Mouse (Mus musculus): Measurements from ENCODE around the gene Jade2. TPM values are rescaled to one million over a fixed set of nuclear protein-coding genes. Genes with fewer than 3 reads are reported as not detected.
A peak's percentile ranks its signal among the peaks of the same experiment; 100 is the strongest.

The Jade2 gene
- total and polyA plus RNA-seq, 3 experiments = 25.6 to 60.1 (median 58.2) TPM

- TF ChIP-seq MXI1 (IDR thresholded peaks at IDR 0.05; ENCODE audit: low read depth, low read length) (peak; percentile 56), JUND (conservative IDR thresholded peaks at IDR 0.05; ENCODE audit: low read depth, low read length) (peak; percentile 68), MEF2A (IDR thresholded peaks at IDR 0.05; ENCODE audit: borderline replicate concordance, low read depth, low read length) (peak; percentile 100), ZKSCAN1 (IDR thresholded peaks at IDR 0.05; ENCODE audit: borderline replicate concordance, low read depth, low read length) (no peak), MAX (IDR thresholded peaks at IDR 0.05; ENCODE audit: low read length) (peak; percentile 69), POLR2AphosphoS2 (IDR thresholded peaks at IDR 0.05; ENCODE audit: low read depth, low read length) (no peak), CHD1 (IDR thresholded peaks at IDR 0.05; ENCODE audit: low read depth, low read length) (no peak), HCFC1 (IDR thresholded peaks at IDR 0.05; ENCODE audit: low read depth, low read length) (peak; percentile 53; the same call in 1 of the 2 replicates), ETS1 (conservative IDR thresholded peaks at IDR 0.05; ENCODE audit: low read depth, low read length) (peak; percentile 97), RAD21 (IDR thresholded peaks at IDR 0.05; ENCODE audit: low read depth, low read length) (peak; percentile 20), EP300 (IDR thresholded peaks at IDR 0.05; ENCODE audit: low read length) (peak; percentile 99), BHLHE40 (IDR thresholded peaks at IDR 0.05; ENCODE audit: low read depth, low read length) (peak; percentile 96), ELF1 (IDR thresholded peaks at IDR 0.05; ENCODE audit: low read depth, low read length) (peak; percentile 48), SIN3A (IDR thresholded peaks at IDR 0.05; ENCODE audit: low read length) (peak; percentile 92), MYC (IDR thresholded peaks at IDR 0.05; ENCODE audit: low read depth, low read length) (peak; percentile 90), SMC3 (IDR thresholded peaks at IDR 0.05; ENCODE audit: low read depth, low read length) (0 out of 2 replicates have a peak, but pooled peaks have one; percentile 24), ZC3H11A (IDR thresholded peaks at IDR 0.05; ENCODE audit: low read depth, low read length) (no peak), RCOR1 (conservative IDR thresholded peaks at IDR 0.05; ENCODE audit: low read depth, low read length) (peak; percentile 93), E2F4 (IDR thresholded peaks at IDR 0.05; ENCODE audit: insufficient replicate concordance, low read depth, low read length) (peak; percentile 45; the same call in 1 of the 2 replicates), ZNF384 (IDR thresholded peaks at IDR 0.05; ENCODE audit: low read depth, low read length) (peak; percentile 39; the same call in 1 of the 2 replicates), JUN (IDR thresholded peaks at IDR 0.05; ENCODE audit: insufficient read depth, low read depth, low read length) (no peak), MAFK (IDR thresholded peaks at IDR 0.05; ENCODE audit: insufficient replicate concordance, low read length) (peak; percentile 84), CHD2 (IDR thresholded peaks at IDR 0.05; ENCODE audit: low read length) (peak; percentile 97), TCF12 (IDR thresholded peaks at IDR 0.05; ENCODE audit: low read depth, low read length) (peak; percentile 100), POLR2A (IDR thresholded peaks at IDR 0.05; ENCODE audit: low read depth, low read length) (peak; percentile 39; the same call in 1 of the 2 replicates), PAX5 (IDR thresholded peaks at IDR 0.05; ENCODE audit: low read length) (no peak), CTCF (conservative IDR thresholded peaks at IDR 0.05 in 1 of 2, IDR thresholded peaks at IDR 0.05 in 1 of 2; ENCODE audit: low read depth in 2 of 2, low read length in 2 of 2) (no peak), MAZ (IDR thresholded peaks at IDR 0.05; ENCODE audit: low read depth, low read length) (peak; percentile 96), TBP (conservative IDR thresholded peaks at IDR 0.05; ENCODE audit: low read depth, low read length) (peak; percentile 83), NELFE (IDR thresholded peaks at IDR 0.05; ENCODE audit: low read depth, low read length) (no peak), ZMIZ1 (IDR thresholded peaks at IDR 0.05; ENCODE audit: low read depth, low read length) (peak; percentile 64), USF2 (conservative IDR thresholded peaks at IDR 0.05; ENCODE audit: low read depth, low read length) (no peak), KAT2A (IDR thresholded peaks at IDR 0.05; ENCODE audit: insufficient replicate concordance, low read length) (peak; percentile 88), IRF4 (IDR thresholded peaks at IDR 0.05; ENCODE audit: low read depth, low read length) (peak; percentile 93), USF1 (IDR thresholded peaks at IDR 0.05; ENCODE audit: low read depth, low read length) (no peak), GABPA (IDR thresholded peaks at IDR 0.05; ENCODE audit: insufficient replicate concordance, low read depth, low read length) (no peak), NRF1 (IDR thresholded peaks at IDR 0.05; ENCODE audit: low read depth, low read length) (peak; percentile 38), UBTF (IDR thresholded peaks at IDR 0.05; ENCODE audit: low read depth, low read length) (peak; percentile 26; the same call in 1 of the 2 replicates)
- peaks cover 56 to 95% of the 10 kb centered on the region in 2 experiments for H3K36me3 ChIP-seq (replicated peaks in 1 of 2; ENCODE audit: control insufficient read depth in 1 of 2, insufficient read depth in 1 of 2, low read length in 1 of 2)
- H3K4me1 ChIP-seq (ENCODE audit: control insufficient read depth in 1 of 2, insufficient read depth in 2 of 2) = peaks cover 64 to 100% of the 10 kb centered on the region in 2 experiments
- H3K4me2 ChIP-seq (ENCODE audit: insufficient read depth, low read depth, poor library complexity, severe bottlenecking) = peak overlapping the region; percentile 54
- peaks cover 6% of the 10 kb centered on the region for H3K9me3 ChIP-seq (replicated peaks; ENCODE audit: low read length)
- H3K27me3 ChIP-seq (replicated peaks) = no peaks in the 10 kb centered on the region
- DNase-seq (ENCODE audit: extremely low read depth) = peak; percentile 90
- H3K4me3 ChIP-seq (replicated peaks in 1 of 3; ENCODE audit: low read depth in 2 of 3, low read length in 2 of 3, poor library complexity in 1 of 3) = peak overlapping the region; percentile 8 to 29 (median 23)
- peak overlapping the region; percentile 48; the same call in 1 of the 2 replicates for H3K9ac ChIP-seq (ENCODE audit: insufficient read depth, low read depth)
- H3K27ac ChIP-seq (ENCODE audit: insufficient read depth, low read depth) = peak overlapping the region; percentile 93
- in situ Hi-C loops (cut with MboI; ENCODE audit: low pct_ligation_motif_present, low pct_unique_long_range_greater_than_20kb, low sequenced_read_pairs) (no loop called here), dilution Hi-C loops (cut with MboI; ENCODE audit: extremely low pct_ligation_motif_present, extremely low pct_unique_long_range_greater_than_20kb, low sequenced_read_pairs) (no loop called here)
- peaks cover 73% of the 10 kb centered on the region for H3K79me2 ChIP-seq (replicated peaks; ENCODE audit: control insufficient read depth, extremely low read depth, insufficient read depth, poor library complexity, severe bottlenecking)
These were observed 12.8 kb downstream of the Jade2 start for GRCm38 (mm10) chr11:51844529-51845098.
